Mouse (Mus musculus) urinary bladder, postnatal 14 days (tissue): ENCODE measurements at regions not wholly inside any gene's neighbourhood (a gene's known extent, or its start where the extent isn't known, plus 50 kb on each side); places are given as distances from the start of the nearest gene placed in this dataset.

Experiments used
- DNase-seq: peaks from one replicate; pipeline ENCODE4 v3.0.0; 2021; ENCODE audit warnings: low spot score

GRCm38 (mm10) chr3:139888537-139888936 lies 683.0 kb downstream of the Stpg2 start:
- no peak for DNase-seq

- DNase-seq, result no peak
Measured at GRCm38 (mm10) chr3:139890186-139890585, 684.7 kb downstream of the Stpg2 start.

GRCm38 (mm10) chr3:139897894-139898293 lies 692.4 kb downstream of the Stpg2 start:
- no peak for DNase-seq

GRCm38 (mm10) chr3:139899213-139899612 lies 693.7 kb downstream of the Stpg2 start:
- DNase-seq, result no peak

- no peak for DNase-seq
Measured at GRCm38 (mm10) chr3:139913639-139914330, 708.3 kb downstream of the Stpg2 start.

- DNase-seq, result no peak
Measured at GRCm38 (mm10) chr3:139922267-139922666, 716.8 kb downstream of the Stpg2 start.

GRCm38 (mm10) chr3:139933039-139933438 lies 727.5 kb downstream of the Stpg2 start:
- DNase-seq, result no peak

GRCm38 (mm10) chr3:139946209-139946608 lies 740.7 kb downstream of the Stpg2 start:
- DNase-seq, result no peak

GRCm38 (mm10) chr3:139947247-139947646 lies 741.8 kb downstream of the Stpg2 start:
- no peak for DNase-seq

GRCm38 (mm10) chr3:139949096-139949495 lies 743.6 kb downstream of the Stpg2 start:
- no peak for DNase-seq

GRCm38 (mm10) chr3:139950016-139950705 lies 744.7 kb downstream of the Stpg2 start:
- no peak for DNase-seq

- no peak for DNase-seq
Measured at GRCm38 (mm10) chr3:139951516-139951915, 746.0 kb downstream of the Stpg2 start.

GRCm38 (mm10) chr3:139978172-139978571 lies 772.7 kb downstream of the Stpg2 start:
- DNase-seq, result no peak

GRCm38 (mm10) chr3:139985830-139986481 lies 780.5 kb downstream of the Stpg2 start:
- no peak for DNase-seq

GRCm38 (mm10) chr3:139988938-139989337 lies 783.4 kb downstream of the Stpg2 start:
- DNase-seq, result no peak

GRCm38 (mm10) chr3:139989380-139989779 lies 783.9 kb downstream of the Stpg2 start:
- DNase-seq, result no peak

- DNase-seq, result no peak
Measured at GRCm38 (mm10) chr3:140012522-140012921, 807.0 kb downstream of the Stpg2 start.

- no peak for DNase-seq
Measured at GRCm38 (mm10) chr3:140034101-140034500, 828.6 kb downstream of the Stpg2 start.

GRCm38 (mm10) chr3:140035142-140035541 lies 829.6 kb downstream of the Stpg2 start:
- DNase-seq, result no peak

GRCm38 (mm10) chr3:140044898-140045297 lies 839.4 kb downstream of the Stpg2 start:
- DNase-seq, result no peak

GRCm38 (mm10) chr3:140054634-140055033 lies 849.1 kb downstream of the Stpg2 start:
- no peak for DNase-seq

GRCm38 (mm10) chr3:140057962-140058631 lies 852.6 kb downstream of the Stpg2 start:
- no peak for DNase-seq

- DNase-seq, result no peak
Measured at GRCm38 (mm10) chr3:140059102-140059501, 853.6 kb downstream of the Stpg2 start.
